Mouse (Mus musculus) embryonic facial prominence, embryonic 14.5 days (tissue): ENCODE measurements around the gene Rfpl4b. TPM values are rescaled to one million over a fixed set of nuclear protein-coding genes. Genes with fewer than 3 reads are reported as not detected.
"Not testable (repeated sequence)": the region's sequence is repeated elsewhere in the genome, so short reads cannot be mapped to it uniquely, and the experiment has no call there.

Experiments
- ATAC-seq: fragments of 200-750 bp; cut with Nextera tagmentation; 2 replicates; pipeline ENCODE4 v1.8.0; 2017; ENCODE audit warnings: low read depth, moderate number of reproducible peaks, moderate TSS enrichment
- DNase-seq: peaks from one replicate; pipeline ENCODE4 v3.0.0-alpha.2; 2015; ENCODE audit warnings: low spot score
- H3K27ac ChIP-seq: fragments of 300-500 bp; sonication (generic); replicated peaks from 2 replicates; pipeline ENCODE4 v1.5.1; 2014; ENCODE audit warnings: low read depth, mild to moderate bottlenecking, low read length, moderate library complexity
- H3K27me3 ChIP-seq: fragments of 300-500 bp; sonication (generic); replicated peaks from 2 replicates; pipeline ENCODE4 v1.6.1; 2014; ENCODE audit warnings: low read length; ENCODE audit not compliant: control insufficient read depth, insufficient read depth
- H3K36me3 ChIP-seq: fragments of 300-500 bp; sonication (generic); 2 replicates; pipeline ENCODE4 v1.6.1; 2014; ENCODE audit warnings: low read length, mixed read lengths; ENCODE audit not compliant: control insufficient read depth, insufficient read depth
- H3K4me1 ChIP-seq: fragments of 300-500 bp; sonication (generic); 2 replicates; pipeline ENCODE4 v1.6.1; 2014; ENCODE audit warnings: antibody characterized with exemption, low read length; ENCODE audit not compliant: control insufficient read depth, insufficient read depth
- H3K4me2 ChIP-seq: fragments of 300-500 bp; sonication (generic); 2 replicates; pipeline ENCODE4 v1.6.1; 2014; ENCODE audit warnings: low read depth, mild to moderate bottlenecking, low read length, moderate library complexity, mixed read lengths
- H3K4me3 ChIP-seq: fragments of 300-500 bp; sonication (generic); 2 replicates; pipeline ENCODE4 v1.5.1; 2014; ENCODE audit warnings: low read depth, mild to moderate bottlenecking, low read length
- H3K9ac ChIP-seq: fragments of 300-500 bp; sonication (generic); 2 replicates; pipeline ENCODE4 v1.6.1; 2014; ENCODE audit warnings: low read depth, mild to moderate bottlenecking, low read length, moderate library complexity, mixed read lengths
- H3K9me3 ChIP-seq: fragments of 300-500 bp; sonication (generic); 2 replicates; pipeline ENCODE4 v1.6.1; 2016; ENCODE audit warnings: low read length; ENCODE audit not compliant: control insufficient read depth
- WGBS: fragments of 180-500 bp; shearing (Covaris S2); extraction: QIAGEN DNeasy Blood & Tissue Kit; methylation state at CpG from one replicate; pipeline ENCODE4 v1.1.7; 2014; 5-methylcytosine and 5-hydroxymethylcytosine counted together
- polyA plus RNA-seq: library from polyadenylated mRNA; unstranded; fragments of >200 nt; fragmentation: Nextera tagmentation; extraction: Ambion mirVana; gene quantifications from 2 replicates; pipeline ENCODE4 v1.2.1, GENCODE M21; 2014

Rfpl4b gene
- polyA plus RNA-seq, result not detected in 2 replicates

DNA sequence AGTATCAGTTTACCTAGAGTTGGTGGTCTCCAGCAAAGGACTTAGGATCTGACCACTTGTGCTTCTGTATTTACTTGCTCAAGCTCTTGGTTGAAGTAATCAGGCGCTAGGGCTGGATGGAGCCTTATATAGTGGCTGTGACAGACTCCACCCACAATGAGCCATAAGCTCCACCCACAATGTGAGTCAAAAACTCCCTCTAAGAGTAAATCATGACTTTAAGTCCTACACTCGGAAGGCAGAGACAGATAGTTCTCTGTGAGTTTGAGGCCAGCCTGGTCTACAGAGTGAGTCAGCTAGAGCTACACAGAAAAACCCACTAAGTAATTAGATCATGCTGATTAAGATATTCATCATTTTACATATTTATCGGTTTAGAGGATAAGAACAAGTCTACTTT, at the start of gene Rfpl4b:
TSS of gene Rfpl4b (minus strand) at position 101 of the 400 bp plus-strand sequence.
- Histone ChIP-seq H3K9ac (no peak within 1 kb of the TSS), H3K4me3 (no peak within 1 kb of the TSS), H3K36me3 (no peaks in the 10 kb centered on the region), H3K4me1 (no peaks in the 10 kb centered on the region), H3K27ac (no peak within 1 kb of the TSS), H3K4me2 (no peak within 1 kb of the TSS), H3K27me3 (no peaks in the 10 kb centered on the region), H3K9me3 (peaks cover 21% of the 10 kb centered on the region; the same call in 1 of the 2 replicates)
- ATAC-seq (no peak), DNase-seq (no peak)
- 95% methylated on average over 3 of the region's 3 CpGs for WGBS

GRCm38 (mm10) chr10:38855186-38855585, 33.6 kb upstream of the Rfpl4b start:
- H3K4me3 ChIP-seq, result no peak overlapping the region
- H3K9me3 ChIP-seq, result no peaks in the 10 kb centered on the region
- peak overlapping the region; percentile 74; the same call in 1 of the 2 replicates for H3K27ac ChIP-seq
- no peaks in the 10 kb centered on the region for H3K27me3 ChIP-seq
- no peaks in the 10 kb centered on the region for H3K36me3 ChIP-seq
- no peak overlapping the region for H3K4me2 ChIP-seq
- 45% methylated on average over 2 of the region's 2 CpGs for WGBS
- DNase-seq, result peak; percentile 82
- H3K9ac ChIP-seq, result no peak overlapping the region
- H3K4me1 ChIP-seq, result 0 out of 2 replicates have a peak, but pooled peaks cover 3% of the 10 kb centered on the region
- no peak; the same call in 1 of the 2 replicates for ATAC-seq

- not testable (repeated sequence) for ATAC-seq, H3K4me2 ChIP-seq, H3K4me3 ChIP-seq, H3K9me3 ChIP-seq, H3K9ac ChIP-seq, H3K36me3 ChIP-seq, H3K4me1 ChIP-seq, DNase-seq, H3K27me3 ChIP-seq
- H3K27ac ChIP-seq, result 0 out of 2 replicates have a peak overlapping the region, but pooled peaks have one; percentile 39
- 56% methylated on average over 5 of the region's 5 CpGs for WGBS
Measured at GRCm38 (mm10) chr10:38850006-38850405, 28.4 kb upstream of the Rfpl4b start.

GRCm38 (mm10) chr10:38848884-38849499, 27.4 kb upstream of the Rfpl4b start:
- no peaks in the 10 kb centered on the region for H3K27me3 ChIP-seq
- no peak overlapping the region for H3K4me2 ChIP-seq
- H3K9ac ChIP-seq, result no peak overlapping the region
- peak; percentile 74 for DNase-seq
- no peaks in the 10 kb centered on the region for H3K36me3 ChIP-seq
- H3K4me3 ChIP-seq, result no peak overlapping the region
- H3K27ac ChIP-seq, result no peak overlapping the region
- WGBS, result 15% methylated on average over 8 of the region's 8 CpGs
- no peaks in the 10 kb centered on the region for H3K9me3 ChIP-seq
- no peaks in the 10 kb centered on the region for H3K4me1 ChIP-seq
- peak; percentile 37; the same call in 1 of the 2 replicates for ATAC-seq

GRCm38 (mm10) chr10:38848231-38848630, 26.7 kb upstream of the Rfpl4b start:
- no peaks in the 10 kb centered on the region for H3K27me3 ChIP-seq
- no peak overlapping the region for H3K4me2 ChIP-seq
- H3K4me3 ChIP-seq, result no peak overlapping the region
- no peak overlapping the region for H3K27ac ChIP-seq
- H3K36me3 ChIP-seq, result no peaks in the 10 kb centered on the region
- 84% methylated on average over 4 of the region's 4 CpGs for WGBS
- no peak for ATAC-seq
- DNase-seq, result no peak
- H3K9ac ChIP-seq, result no peak overlapping the region
- H3K9me3 ChIP-seq, result no peaks in the 10 kb centered on the region
- H3K4me1 ChIP-seq, result no peaks in the 10 kb centered on the region

DNA sequence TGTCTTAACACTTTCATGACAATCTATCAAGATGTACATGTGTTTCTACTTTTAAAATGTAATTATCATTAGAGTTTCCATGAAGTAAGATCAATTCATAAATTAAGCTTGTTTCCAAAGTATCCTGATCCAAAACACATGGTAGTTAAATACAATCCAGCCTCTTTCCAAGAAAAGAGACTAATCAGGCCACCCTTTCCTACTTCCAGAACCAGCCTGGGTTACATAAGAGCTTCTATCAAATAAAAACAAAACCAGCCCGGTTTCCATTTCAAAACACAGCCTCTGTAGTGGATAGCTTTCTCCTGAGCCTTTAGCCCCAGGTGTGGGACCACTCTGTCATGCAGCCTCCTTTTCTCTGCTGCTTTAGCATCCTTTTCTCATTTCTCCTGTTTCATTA, 2.2 kb upstream of the Rfpl4b start:
- H3K27me3 ChIP-seq, result no peaks in the 10 kb centered on the region
- no peaks in the 10 kb centered on the region for H3K4me1 ChIP-seq
- WGBS, result 19% methylated on average over 1 of the region's 1 CpGs
- peaks cover 28% of the 10 kb centered on the region; the same call in 1 of the 2 replicates for H3K9me3 ChIP-seq
- no peaks in the 10 kb centered on the region for H3K36me3 ChIP-seq
- peak; percentile 71 for DNase-seq
- no peak overlapping the region for H3K9ac ChIP-seq
- H3K4me3 ChIP-seq, result no peak overlapping the region
- 0 out of 2 replicates have a peak, but pooled peaks have one; percentile 12 for ATAC-seq
- H3K27ac ChIP-seq, result peak overlapping the region; percentile 59
- no peak overlapping the region for H3K4me2 ChIP-seq

DNA sequence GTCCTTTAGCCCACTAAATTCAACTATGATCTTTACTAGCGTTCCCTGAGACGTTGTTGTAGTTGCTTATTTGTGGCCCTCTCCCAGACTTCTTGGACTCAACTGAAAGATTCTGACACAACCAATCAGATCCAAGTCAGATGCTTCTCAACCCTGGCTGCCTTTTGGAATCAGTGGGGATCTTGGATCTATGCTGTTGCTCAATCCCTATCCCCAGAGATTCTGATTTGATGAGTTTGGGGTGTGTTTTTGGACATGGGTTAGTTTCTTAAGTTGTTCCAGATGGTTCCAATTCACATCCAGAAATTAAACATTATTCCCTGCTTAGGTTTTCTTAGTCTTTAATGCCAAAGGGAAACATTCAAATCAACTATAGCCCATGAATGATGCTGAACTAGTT, 15.5 kb downstream of the Rfpl4b start:
- ATAC-seq, result peak; percentile 79; the same call in 1 of the 2 replicates
- 58% methylated on average over 2 of the region's 2 CpGs for WGBS

DNA sequence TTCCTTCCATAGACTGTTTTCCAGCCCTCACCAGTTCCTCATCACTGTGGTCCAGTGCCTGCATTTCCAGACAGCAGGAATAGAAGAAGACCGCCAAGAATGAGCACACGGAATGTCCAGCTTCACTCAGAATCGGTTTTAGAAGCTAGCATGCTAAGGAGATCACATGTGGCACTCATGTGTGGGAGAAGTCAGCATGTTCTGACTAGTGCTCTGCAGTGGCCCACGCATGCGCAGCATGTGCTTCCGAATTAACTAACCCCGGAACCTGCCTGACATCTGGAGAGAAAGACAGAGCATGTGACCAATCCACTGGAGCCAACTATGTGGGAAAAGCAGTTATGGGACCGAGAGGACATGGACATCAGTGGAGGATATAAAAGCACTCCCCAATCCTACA, 17.5 kb downstream of the Rfpl4b start:
- Histone ChIP-seq H3K4me2 (no peak overlapping the region), H3K9ac (no peak overlapping the region)
- 80% methylated on average over 8 of the region's 8 CpGs for WGBS

More for the DNA sequence above, 15.5 kb downstream of the Rfpl4b start:
- H3K4me1 ChIP-seq, result peaks cover 7% of the 10 kb centered on the region; the same call in 1 of the 2 replicates
- peak; percentile 92 for DNase-seq
- peak overlapping the region; percentile 63; the same call in 1 of the 2 replicates for H3K27ac ChIP-seq
- H3K36me3 ChIP-seq, result no peaks in the 10 kb centered on the region
- H3K9me3 ChIP-seq, result no peaks in the 10 kb centered on the region
- no peak overlapping the region for H3K4me3 ChIP-seq
- H3K9ac ChIP-seq, result no peak overlapping the region
- H3K4me2 ChIP-seq, result no peak overlapping the region
- H3K27me3 ChIP-seq, result no peaks in the 10 kb centered on the region

DNA sequence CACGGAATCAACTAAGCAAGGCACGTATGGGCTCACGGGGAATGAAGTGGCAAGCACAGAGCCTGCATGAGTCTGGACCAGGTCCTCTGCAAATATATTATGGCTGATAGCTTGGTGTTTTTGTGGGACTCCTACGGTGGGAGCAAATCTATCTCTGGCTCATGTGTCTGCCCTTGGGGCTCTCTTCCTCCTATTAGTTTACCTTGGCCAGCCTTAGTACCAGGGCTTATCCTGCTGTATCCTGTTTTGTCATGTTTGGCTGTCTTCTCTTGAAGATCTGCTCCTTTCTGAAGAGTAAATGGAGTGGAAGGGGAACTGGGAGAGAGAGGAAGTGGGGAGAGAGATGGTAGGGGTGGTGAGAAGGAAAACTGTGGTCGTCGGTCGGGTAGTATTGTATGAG, 18.3 kb downstream of the Rfpl4b start:
- peaks cover 7% of the 10 kb centered on the region; the same call in 1 of the 2 replicates for H3K4me1 ChIP-seq
- ATAC-seq (no peak), DNase-seq (no peak)
- no peak overlapping the region for H3K27ac ChIP-seq
- no peaks in the 10 kb centered on the region for H3K36me3 ChIP-seq
- WGBS, result 88% methylated on average over 7 of the region's 7 CpGs
- H3K27me3 ChIP-seq, result no peaks in the 10 kb centered on the region
- no peak overlapping the region for H3K4me2 ChIP-seq
- H3K9me3 ChIP-seq, result no peaks in the 10 kb centered on the region
- no peak overlapping the region for H3K4me3 ChIP-seq
- H3K9ac ChIP-seq, result no peak overlapping the region

More for the DNA sequence above, 17.5 kb downstream of the Rfpl4b start:
- Histone ChIP-seq H3K27ac (no peak overlapping the region), H3K36me3 (no peaks in the 10 kb centered on the region), H3K27me3 (no peaks in the 10 kb centered on the region), H3K9me3 (no peaks in the 10 kb centered on the region), H3K4me3 (no peak overlapping the region), H3K4me1 (peaks cover 7% of the 10 kb centered on the region; the same call in 1 of the 2 replicates)
- peak; percentile 52 for DNase-seq
- no peak for ATAC-seq
